Mouse (Mus musculus) embryonic fibroblast, embryonic 13.5 days (primary cell): ENCODE results near the gene Slc6a15. TPM values are rescaled to one million over a fixed set of nuclear protein-coding genes. Genes with fewer than 3 reads are reported as not detected.

Experiments
- H3K27ac ChIP-seq: 2 replicates; pipeline ENCODE4 v1.5.1; 2012; ENCODE audit warnings: low read length, control low read depth, inconsistent platforms; ENCODE audit not compliant: insufficient read depth
- H3K4me1 ChIP-seq: 2 replicates; pipeline ENCODE4 v1.6.1; 2011; ENCODE audit warnings: low read length; ENCODE audit not compliant: control insufficient read depth, insufficient read depth
- H3K4me3 ChIP-seq: 2 replicates; pipeline ENCODE4 v1.5.1; 2011; ENCODE audit warnings: mild to moderate bottlenecking, control low read depth, low read length; ENCODE audit not compliant: insufficient read depth
- CTCF ChIP-seq: IDR thresholded peaks from 2 replicates; pipeline ENCODE4 v1.5.1; 2011; ENCODE audit warnings: mild to moderate bottlenecking, control low read depth, low read length, moderate library complexity, borderline replicate concordance; ENCODE audit not compliant: insufficient read depth
- POLR2A ChIP-seq: IDR thresholded peaks from 2 replicates; pipeline ENCODE4 v1.6.1; 2011; ENCODE audit warnings: low read depth, mild to moderate bottlenecking, control low read depth, low read length, moderate library complexity
- polyA plus RNA-seq: library from polyadenylated mRNA; stranded (reverse); fragments of >200 nt; gene quantifications from 2 replicates; pipeline ENCODE4 v1.2.4, GENCODE M21; 2011; ENCODE audit warnings: low read depth; ENCODE audit not compliant: missing spikeins, insufficient read length

Gene Slc6a15
- polyA plus RNA-seq = 2.8 and 3.6 TPM in 2 replicates

- Histone ChIP-seq H3K4me1 (no peaks in the 10 kb centered on the region), H3K27ac (no peak within 1 kb of the TSS), H3K4me3 (peak within 1 kb of the TSS; percentile 56)
- TF ChIP-seq CTCF = no peak; the same call in 1 of the 2 replicates
- TF ChIP-seq POLR2A = peak; percentile 33; the same call in 1 of the 2 replicates
These were observed at the start of gene Slc6a15 for GRCm38 (mm10) chr10:103367371-103368295. TSS of gene Slc6a15 (plus strand) at chr10:103367783.

DNA sequence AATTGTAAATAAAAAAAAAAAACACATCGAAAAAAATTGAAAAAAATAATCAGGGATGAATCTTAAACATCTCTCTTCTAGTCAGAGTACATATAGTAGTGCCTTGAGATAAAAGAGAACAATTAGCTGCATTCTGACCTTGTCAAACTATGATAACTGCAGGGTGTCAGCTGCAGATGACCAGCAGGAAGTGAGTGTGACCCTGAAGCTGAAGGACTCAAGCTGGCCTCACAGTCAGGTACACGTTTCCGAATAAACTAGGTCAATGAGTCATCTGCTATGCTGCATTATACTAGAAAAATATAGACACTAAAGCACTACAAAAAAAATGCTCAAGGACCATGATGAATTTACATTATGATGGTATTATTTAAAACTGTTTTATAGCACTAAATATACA is 45.6 kb upstream of the Slc6a15 start:
- Histone ChIP-seq H3K27ac (no peak overlapping the region), H3K4me1 (no peaks in the 10 kb centered on the region), H3K4me3 (no peak overlapping the region)
- TF ChIP-seq CTCF (no peak), POLR2A (no peak)

DNA sequence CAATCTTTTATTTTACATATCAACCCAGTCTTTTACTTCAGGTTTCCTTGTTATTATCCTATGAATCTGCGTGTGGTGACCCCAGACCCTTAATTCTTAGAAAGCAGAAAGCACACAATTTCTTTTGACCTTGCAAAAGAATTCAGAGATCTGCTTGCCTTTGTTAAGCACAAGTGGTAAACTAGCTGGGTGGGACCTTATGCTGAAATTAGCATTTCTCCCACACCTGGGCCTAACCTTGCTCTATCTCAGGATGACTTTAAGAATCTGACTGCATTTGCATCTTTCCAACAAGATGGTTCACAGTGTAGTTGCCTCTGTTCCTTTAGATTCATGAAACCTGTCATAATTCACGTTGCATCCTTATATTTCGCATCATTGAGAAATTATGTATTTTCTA is 44.2 kb upstream of the Slc6a15 start:
- Histone ChIP-seq H3K4me1 (no peaks in the 10 kb centered on the region), H3K27ac (no peak overlapping the region), H3K4me3 (no peak overlapping the region)
- no peak for TF ChIP-seq CTCF
- no peak for TF ChIP-seq POLR2A

GRCm38 (mm10) chr10:103334306-103334705 is 33.3 kb upstream of the Slc6a15 start:
- Histone ChIP-seq H3K4me3 (no peak overlapping the region), H3K4me1 (no peaks in the 10 kb centered on the region), H3K27ac (no peak overlapping the region)
- TF ChIP-seq CTCF (no peak), POLR2A (no peak)

DNA sequence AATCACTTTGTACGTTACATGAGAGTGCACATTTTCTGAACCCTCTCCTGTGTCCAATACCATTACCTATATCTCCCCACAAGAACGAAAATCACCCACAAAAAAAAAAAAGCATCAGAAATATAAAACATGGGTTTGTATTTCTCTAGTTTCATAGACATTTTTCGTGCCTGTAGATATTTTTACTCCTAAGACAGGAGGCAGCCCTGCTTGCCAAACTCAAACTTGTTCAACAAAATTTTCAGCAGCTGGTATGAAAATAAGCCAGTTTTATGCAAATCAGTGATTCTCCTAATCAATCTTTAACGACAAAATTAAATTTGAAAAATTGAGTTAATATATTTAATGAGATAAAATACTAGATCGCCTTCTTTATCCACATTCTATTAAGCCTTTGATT is 27.7 kb upstream of the Slc6a15 start:
- TF ChIP-seq CTCF (no peak), POLR2A (no peak)
- no peaks in the 10 kb centered on the region for H3K4me1 ChIP-seq
- no peak overlapping the region for H3K4me3 ChIP-seq
- no peak overlapping the region for H3K27ac ChIP-seq

DNA sequence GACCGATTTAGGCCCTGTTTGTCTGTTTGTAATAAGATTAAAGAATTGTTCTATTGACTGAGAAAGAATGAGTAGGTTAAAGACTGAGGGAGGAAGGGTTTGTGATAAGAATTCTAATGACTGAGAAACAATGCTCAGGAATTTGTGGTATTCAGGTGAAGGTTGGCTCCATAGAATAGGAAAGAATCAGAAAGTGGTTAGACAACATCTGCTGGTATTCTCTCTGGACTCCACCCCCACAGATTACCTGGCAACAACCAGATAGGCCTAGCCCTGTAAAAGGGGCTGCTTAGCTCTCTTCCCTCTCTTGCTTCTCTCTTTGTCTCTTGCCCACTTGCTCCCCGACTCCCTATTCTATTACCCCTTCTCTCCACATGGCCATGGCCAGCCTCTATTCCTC is 20.8 kb upstream of the Slc6a15 start:
- no peak overlapping the region for H3K4me3 ChIP-seq
- TF ChIP-seq POLR2A = no peak
- no peak for TF ChIP-seq CTCF
- no peaks in the 10 kb centered on the region for H3K4me1 ChIP-seq
- no peak overlapping the region for H3K27ac ChIP-seq

DNA sequence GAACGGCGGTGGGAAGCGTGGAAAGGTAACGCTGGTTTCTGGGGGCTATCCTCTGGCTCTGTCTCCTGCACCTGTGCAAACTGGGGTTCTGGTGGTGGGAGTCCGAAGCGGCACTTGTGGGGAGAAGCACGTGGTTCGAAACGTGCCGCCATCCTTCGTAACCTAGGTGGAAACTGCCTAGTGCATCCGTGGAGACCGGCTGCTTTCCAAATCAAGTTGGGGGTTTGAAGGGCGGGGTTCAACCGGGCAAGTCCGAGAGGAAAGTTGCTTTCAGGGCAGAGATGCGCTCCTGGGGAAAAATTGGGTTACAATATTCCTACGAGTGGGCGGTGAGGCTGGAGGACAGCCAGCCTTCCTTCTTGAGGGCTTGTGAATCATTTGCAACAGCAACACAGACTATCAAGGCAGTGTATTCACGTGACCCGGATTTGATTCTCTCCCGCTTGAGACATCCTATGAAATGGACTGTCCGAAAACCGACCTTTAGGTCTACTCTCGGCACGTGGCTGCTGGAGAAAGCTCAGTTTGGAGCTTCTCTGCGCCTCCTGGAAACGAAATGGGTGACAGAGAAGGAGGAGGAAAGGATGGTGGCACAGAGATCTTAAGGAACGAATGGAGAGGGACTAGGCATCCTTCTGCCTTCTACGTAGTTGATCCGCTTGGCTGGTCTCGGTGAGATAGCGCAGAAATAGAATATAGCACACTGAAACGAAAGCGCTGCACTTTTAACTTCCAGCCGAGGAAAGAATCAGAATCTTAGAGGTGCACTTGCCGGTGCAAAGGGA is 905 bp downstream of the Slc6a15 start:
- TF ChIP-seq CTCF = no peak
- no peak for TF ChIP-seq POLR2A
- peak overlapping the region; percentile 56 for H3K4me3 ChIP-seq
- 0 out of 2 replicates have a peak overlapping the region, but pooled peaks have one; percentile 1 for H3K27ac ChIP-seq
- no peaks in the 10 kb centered on the region for H3K4me1 ChIP-seq

DNA sequence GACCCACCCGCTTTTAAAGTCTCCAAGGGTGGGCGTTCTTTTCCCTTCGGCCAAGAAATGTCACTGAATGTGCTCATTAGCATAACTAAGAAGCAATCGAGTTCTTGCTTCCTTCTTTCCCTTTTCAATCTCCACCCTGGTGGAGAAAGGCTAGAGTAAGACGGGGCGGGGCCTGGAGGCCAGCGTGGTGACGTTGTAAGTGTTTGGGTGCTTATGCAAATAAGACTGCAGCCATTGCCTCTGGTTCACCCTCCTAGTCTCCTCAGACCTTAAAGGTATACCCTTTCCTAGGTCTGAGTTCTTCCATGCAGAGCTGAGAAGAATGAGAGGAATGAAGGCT is 1.5 kb downstream of the Slc6a15 start:
- Histone ChIP-seq H3K27ac (0 out of 2 replicates have a peak overlapping the region, but pooled peaks have one; percentile 1), H3K4me3 (peak overlapping the region; percentile 56), H3K4me1 (no peaks in the 10 kb centered on the region)
- TF ChIP-seq CTCF (no peak), POLR2A (no peak)

DNA sequence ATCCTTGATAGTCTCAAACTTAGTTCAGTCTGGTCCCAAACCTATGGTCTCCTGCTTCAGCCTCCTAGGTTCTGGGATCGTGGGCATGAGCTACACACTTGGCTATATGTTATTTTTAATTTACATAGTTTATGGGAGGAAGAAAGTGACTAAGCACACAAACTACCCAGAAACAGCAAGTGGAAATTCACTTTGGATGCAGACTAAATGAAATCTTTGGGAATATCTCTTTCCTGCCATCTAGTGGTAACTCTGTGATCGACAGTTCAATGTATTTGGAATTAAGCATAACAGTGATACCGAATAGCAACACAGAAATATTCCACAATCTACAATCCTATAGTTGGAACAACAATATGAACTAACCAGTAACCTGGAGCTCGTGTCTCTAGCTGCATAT is 34.6 kb downstream of the Slc6a15 start:
- Histone ChIP-seq H3K4me3 (no peak overlapping the region), H3K27ac (no peak overlapping the region), H3K4me1 (no peaks in the 10 kb centered on the region)
- TF ChIP-seq CTCF = no peak
- no peak for TF ChIP-seq POLR2A

- TF ChIP-seq CTCF = no peak
- no peak for TF ChIP-seq POLR2A
- Histone ChIP-seq H3K27ac (no peak overlapping the region), H3K4me3 (no peak overlapping the region), H3K4me1 (no peaks in the 10 kb centered on the region)
These were observed 60.1 kb downstream of the Slc6a15 start for GRCm38 (mm10) chr10:103427717-103428116.
